Mouse (Mus musculus) ES-E14 (cell line): ENCODE results near the gene Cib2. TPM values are rescaled to one million over a fixed set of nuclear protein-coding genes. Genes with fewer than 3 reads are reported as not detected.

Source experiments
- DNase-seq: peaks from one replicate; pipeline ENCODE4 v3.0.0-alpha.2; 2013; ENCODE audit warnings: low read depth, low spot score
- H3K27ac ChIP-seq: 2 replicates; pipeline ENCODE4 v1.5.1; 2012; ENCODE audit warnings: low read depth, mild to moderate bottlenecking, low read length, moderate library complexity, mixed read lengths; ENCODE audit not compliant: poor library complexity, insufficient read depth, severe bottlenecking
- H3K36me3 ChIP-seq: 2 replicates; pipeline ENCODE4 v1.6.1; 2012; ENCODE audit warnings: mild to moderate bottlenecking, low read length, moderate library complexity, mixed read lengths; ENCODE audit not compliant: control insufficient read depth, poor library complexity, insufficient read depth, severe bottlenecking
- H3K4me1 ChIP-seq, 2 experiments: fragments of 150-350 bp in 1 of 2; sonication (generic) in 1 of 2; 2 replicates each; pipeline ENCODE4 v1.6.1; 2012; ENCODE audit warnings: low read length in 2 of 2, mild to moderate bottlenecking in 1 of 2, mixed read lengths in 1 of 2; ENCODE audit not compliant: control insufficient read depth in 2 of 2, insufficient read depth in 2 of 2, poor library complexity in 1 of 2
- H3K4me3 ChIP-seq, 2 experiments: fragments of 150-350 bp in 1 of 2; sonication (generic) in 1 of 2; 2 replicates each; pipeline ENCODE4 v1.5.1; 2012; ENCODE audit warnings: low read length in 2 of 2, low read depth in 1 of 2, mild to moderate bottlenecking in 1 of 2, mixed read lengths in 1 of 2; ENCODE audit not compliant: insufficient read depth in 1 of 2, poor library complexity in 1 of 2, severe bottlenecking in 1 of 2
- H3K9ac ChIP-seq: 2 replicates; pipeline ENCODE4 v1.6.1; 2012; ENCODE audit warnings: low read depth, mild to moderate bottlenecking, low read length, mixed read lengths; ENCODE audit not compliant: poor library complexity, insufficient read depth, severe bottlenecking
- H3K9me3 ChIP-seq: fragments of 150-350 bp; sonication (generic); 2 replicates; pipeline ENCODE4 v1.6.1; 2012; ENCODE audit warnings: low read depth, mild to moderate bottlenecking, low read length; ENCODE audit not compliant: control insufficient read depth, insufficient read depth
- CHD2 ChIP-seq: IDR thresholded peaks from 2 replicates; pipeline ENCODE4 v1.6.1; 2014; ENCODE audit warnings: mild to moderate bottlenecking, low read depth, low read length, inconsistent platforms
- HCFC1 ChIP-seq: IDR thresholded peaks from 2 replicates; pipeline ENCODE4 v1.6.1; 2012; ENCODE audit warnings: low read length, inconsistent platforms, borderline replicate concordance; ENCODE audit not compliant: insufficient read depth
- MAFK ChIP-seq: IDR thresholded peaks from 2 replicates; pipeline ENCODE4 v1.6.1; 2014; ENCODE audit warnings: mild to moderate bottlenecking, low read depth, low read length, inconsistent platforms; ENCODE audit not compliant: insufficient read depth
- ZC3H11A ChIP-seq: IDR thresholded peaks from 2 replicates; pipeline ENCODE4 v1.6.1; 2012; ENCODE audit warnings: low read depth, mild to moderate bottlenecking, inconsistent platforms, low read length, borderline replicate concordance
- ZNF384 ChIP-seq: IDR thresholded peaks from 2 replicates; pipeline ENCODE4 v1.6.1; 2012; ENCODE audit warnings: low read depth, low read length, inconsistent platforms
- in situ Hi-C, 2 experiments: fragments of 600-800 bp; cut with MboI; formaldehyde crosslinking; loops; one replicate each; pipeline ENCODE4 v1.15.1; 2025; ENCODE audit warnings: low sequenced_read_pairs in 2 of 2, inconsistent platforms in 1 of 2; ENCODE audit not compliant: unreplicated experiment in 2 of 2
- total RNA-seq: library from RNA; depleted of rRNA; stranded (reverse); fragments of 300-350 nt; gene quantifications from 2 replicates; pipeline ENCODE4 v1.2.3, GENCODE M21; 2012

Cib2 gene
- total RNA-seq, 1 experiment = 1.4 TPM

DNA sequence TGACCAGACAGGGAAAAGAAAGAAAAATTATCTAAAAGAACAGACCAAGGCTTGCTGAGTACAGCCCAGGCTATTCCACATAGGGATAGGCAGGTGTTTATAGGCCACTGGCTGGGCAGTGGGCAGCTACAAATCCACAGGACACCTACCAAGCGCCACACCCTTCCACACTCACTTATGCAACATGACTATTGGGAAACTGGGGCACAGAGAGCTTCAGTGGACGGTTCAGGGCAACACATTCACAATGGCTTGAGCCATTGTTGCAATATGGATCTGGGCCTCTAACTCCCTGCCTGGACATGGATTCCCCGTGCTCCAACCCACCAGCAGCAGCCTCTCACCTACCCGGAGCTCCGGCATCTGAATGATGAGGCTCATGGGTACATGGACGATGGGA is 10.6 kb downstream of the Cib2 start:
- no peak for DNase-seq
- no peaks in the 10 kb centered on the region for H3K36me3 ChIP-seq
- H3K4me3 ChIP-seq = no peak overlapping the region
- no peak overlapping the region for H3K9ac ChIP-seq
- no peak overlapping the region for H3K27ac ChIP-seq
- no peaks in the 10 kb centered on the region for H3K9me3 ChIP-seq
- in situ Hi-C loops = no loop called here
- H3K4me1 ChIP-seq = no peaks in the 10 kb centered on the region
- no peak for TF ChIP-seq MAFK
- TF ChIP-seq CHD2 = no peak
- no peak for TF ChIP-seq ZC3H11A

- Histone ChIP-seq H3K4me1 (no peaks in the 10 kb centered on the region), H3K9me3 (no peaks in the 10 kb centered on the region), H3K9ac (no peak overlapping the region), H3K36me3 (no peaks in the 10 kb centered on the region), H3K27ac (no peak overlapping the region), H3K4me3 (no peak overlapping the region)
- in situ Hi-C loops = no loop called here
- peak; percentile 30 for DNase-seq
- TF ChIP-seq ZNF384 = no peak
- TF ChIP-seq MAFK = no peak
- TF ChIP-seq ZC3H11A = no peak
- TF ChIP-seq CHD2 = no peak
- TF ChIP-seq HCFC1 = no peak
These were observed 12.5 kb downstream of the Cib2 start for GRCm38 (mm10) chr9:54547536-54547935.

- DNase-seq = no peak
- no peak for TF ChIP-seq CHD2
- no peak for TF ChIP-seq ZNF384
- no peak for TF ChIP-seq MAFK
- no peak for TF ChIP-seq ZC3H11A
- TF ChIP-seq HCFC1 = no peak
- H3K36me3 ChIP-seq = no peaks in the 10 kb centered on the region
- H3K4me1 ChIP-seq = no peaks in the 10 kb centered on the region
- no peaks in the 10 kb centered on the region for H3K9me3 ChIP-seq
- H3K4me3 ChIP-seq = no peak overlapping the region
- H3K27ac ChIP-seq = no peak overlapping the region
- in situ Hi-C loops = no loop called here
- H3K9ac ChIP-seq = no peak overlapping the region
These were observed 15.1 kb downstream of the Cib2 start for GRCm38 (mm10) chr9:54544954-54545315.

DNA sequence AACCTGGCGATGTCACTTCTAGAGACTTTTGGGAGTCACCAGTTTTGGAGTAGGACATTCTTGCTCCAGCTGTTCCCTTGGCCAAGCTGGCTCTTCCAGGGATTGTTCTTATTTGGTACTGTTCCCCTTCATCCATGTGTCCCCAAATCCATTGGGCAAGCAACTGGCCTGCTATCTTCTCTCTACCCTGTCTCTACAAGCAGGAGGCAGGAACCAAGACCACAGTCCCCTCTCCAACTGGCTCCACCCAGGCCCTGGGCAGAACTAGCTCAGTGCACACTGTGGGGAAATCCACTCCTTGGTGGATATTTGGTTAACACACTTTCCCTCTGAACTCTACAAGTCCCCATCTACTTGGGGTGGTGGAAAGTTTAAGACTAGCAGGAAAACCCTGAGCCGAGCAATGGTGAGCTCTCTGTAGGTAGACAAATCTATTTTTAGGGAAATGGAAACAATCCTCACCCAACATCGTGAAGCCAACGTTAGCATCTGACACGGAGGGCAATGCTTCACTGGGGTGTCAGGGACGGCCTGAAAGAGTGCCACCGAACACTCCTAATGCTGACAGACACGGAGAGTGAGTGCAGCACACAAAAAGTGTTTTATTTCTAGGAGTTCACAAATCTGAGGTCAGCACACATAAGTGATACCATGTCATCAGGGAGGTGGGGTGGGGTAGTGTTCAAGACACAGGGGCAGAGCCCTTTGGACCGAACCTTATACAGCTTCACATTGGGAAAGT is 15.6 kb downstream of the Cib2 start:
- TF ChIP-seq HCFC1 = no peak
- no peak for TF ChIP-seq ZC3H11A
- no peak for TF ChIP-seq MAFK
- TF ChIP-seq ZNF384 = no peak
- TF ChIP-seq CHD2 = no peak
- H3K36me3 ChIP-seq = no peaks in the 10 kb centered on the region
- no peak overlapping the region for H3K27ac ChIP-seq
- in situ Hi-C loops = no loop called here
- DNase-seq = no peak
- H3K4me1 ChIP-seq = no peaks in the 10 kb centered on the region
- no peak overlapping the region for H3K4me3 ChIP-seq
- H3K9me3 ChIP-seq = no peaks in the 10 kb centered on the region
- no peak overlapping the region for H3K9ac ChIP-seq
